Comparison of ENCODE assay signal across 12 mouse cellular contexts in genomic region chr3:28224437-28225356, GRCm38 (mm10). TPM values are rescaled to one million over a fixed set of nuclear protein-coding genes. Genes with fewer than 3 reads are reported as not detected.
DNase-seq lines count a peak whose midpoint lies in the region; ATAC-seq and TF ChIP-seq lines count a peak whose summit lies in the region.
"Had no signal": no experiment of that assay in that cellular context is flagged by ENCODE, and none has a peak within 500 bp of the region (broad histone marks: within the 10 kb centered on the region; RNA-seq: fewer than 3 reads in every experiment).

No protein-coding gene starts in this region.

- TF ChIP-seq CTCF in MEL (IDR thresholded peaks at IDR 0.05 in 2 of 3, conservative IDR thresholded peaks at IDR 0.05 in 1 of 3; ENCODE audit: control insufficient read depth in 1 of 3, insufficient read depth in 1 of 3, low read depth in 2 of 3, low read length in 3 of 3, poor library complexity in 1 of 3, severe bottlenecking in 1 of 3): no peak

- TF ChIP-seq POLR2A in MEL (IDR thresholded peaks at IDR 0.05; ENCODE audit: control insufficient read depth in 1 of 2, insufficient read depth in 1 of 2, low read depth in 1 of 2, low read length in 2 of 2, poor library complexity in 1 of 2): no peak

- H3K4me1 ChIP-seq in MEL (ENCODE audit: control insufficient read depth in 1 of 2, insufficient read depth in 2 of 2, low read length in 2 of 2): peaks cover 0 to 21% of the 10 kb centered on the region in 2 experiments; a peak in 2 of 4 replicates
- H3K4me1 ChIP-seq in forebrain, embryonic 16.5 days (replicated peaks; ENCODE audit: control insufficient read depth, insufficient read depth, low read length): peaks cover 14% of the 10 kb centered on the region
- peaks cover 17% of the 10 kb centered on the region for H3K4me1 ChIP-seq in midbrain, embryonic 12.5 days
- H3K4me1 ChIP-seq: limb, embryonic 10.5 days had no signal

- peaks cover 0 to 10% of the 10 kb centered on the region in 2 experiments; a peak in 2 of 4 replicates for H3K36me3 ChIP-seq in MEL (ENCODE audit: control insufficient read depth in 1 of 2, insufficient read depth in 2 of 2, low read length in 2 of 2)
- H3K36me3 ChIP-seq in forebrain, embryonic 16.5 days (ENCODE audit: control insufficient read depth, insufficient read depth): no peaks in the 10 kb centered on the region
- H3K36me3 ChIP-seq in midbrain, embryonic 12.5 days: no peaks in the 10 kb centered on the region
- H3K36me3 ChIP-seq: limb, embryonic 10.5 days had no signal

- DNase-seq in ES-CJ7 (ENCODE audit: low read depth, low spot score): peak; percentile 5
- DNase-seq in MEL (ENCODE audit: low read depth, low spot score): peak; percentile 22
- no peak for DNase-seq in lung, adult 18-20 months
- DNase-seq in lung, postnatal 4 days: no peak
- no peak for DNase-seq in heart, adult 9 months (ENCODE audit: low spot score in 2 of 2)
- DNase-seq: gastrocnemius, postnatal 14 days; lung, adult 2 months had no signal

- H3K4me2 ChIP-seq in forebrain, embryonic 16.5 days (ENCODE audit: low read length): peak overlapping the region; percentile 17
- H3K4me2 ChIP-seq in midbrain, embryonic 12.5 days (replicated peaks): no peak overlapping the region

- H3K79me2 ChIP-seq in MEL (ENCODE audit: control insufficient read depth, insufficient read depth, low read length, poor library complexity): no peaks in the 10 kb centered on the region

- TF ChIP-seq RAD21 in MEL (IDR thresholded peaks at IDR 0.05; ENCODE audit: low read depth, low read length): no peak

- no peak overlapping the region for H3K9ac ChIP-seq in MEL (ENCODE audit: control insufficient read depth, low read depth, low read length, poor library complexity, severe bottlenecking)
- H3K9ac ChIP-seq in forebrain, embryonic 16.5 days (replicated peaks; ENCODE audit: low read depth, low read length): no peak overlapping the region
- H3K9ac ChIP-seq in midbrain, embryonic 12.5 days (replicated peaks): no peak overlapping the region

- no peak for TF ChIP-seq EP300 in MEL (IDR thresholded peaks at IDR 0.05; ENCODE audit: low read depth in 1 of 2, low read length in 2 of 2)

- 22% methylated on average over 15 of the region's 15 CpGs for whole genome bisulfite sequencing in forebrain, embryonic 16.5 days
- WGBS in midbrain, embryonic 12.5 days: 47% methylated on average over 15 of the region's 15 CpGs

- peak; percentile 88 for ATAC-seq in forebrain, embryonic 16.5 days
- peak; percentile 75 for ATAC-seq in midbrain, embryonic 12.5 days (ENCODE audit: low FRiP score, low read depth)
- ATAC-seq: intestine, postnatal 0 days had no signal

- H3K9me3 ChIP-seq in MEL (replicated peaks; ENCODE audit: insufficient read depth, low read length): no peaks in the 10 kb centered on the region
- no peaks in the 10 kb centered on the region for H3K9me3 ChIP-seq in forebrain, embryonic 16.5 days (ENCODE audit: control insufficient read depth, low read length)
- no peaks in the 10 kb centered on the region for H3K9me3 ChIP-seq in midbrain, embryonic 12.5 days
- H3K9me3 ChIP-seq: limb, embryonic 10.5 days; megakaryocyte, embryonic 14.5 days had no signal

- no peaks in the 10 kb centered on the region for H3K27me3 ChIP-seq in MEL (ENCODE audit: control insufficient read depth in 1 of 2, insufficient read depth in 2 of 2, low read length in 2 of 2)
- H3K27me3 ChIP-seq in forebrain, embryonic 16.5 days (replicated peaks; ENCODE audit: control insufficient read depth, insufficient read depth, low read length): no peaks in the 10 kb centered on the region
- no peaks in the 10 kb centered on the region for H3K27me3 ChIP-seq in midbrain, embryonic 12.5 days

- H3K27ac ChIP-seq in MEL (ENCODE audit: control insufficient read depth, low read depth, low read length): no peak overlapping the region
- H3K27ac ChIP-seq in forebrain, embryonic 16.5 days (ENCODE audit: low read length): peak overlapping the region; percentile 66
- peak overlapping the region; percentile 69 for H3K27ac ChIP-seq in midbrain, embryonic 12.5 days (replicated peaks)
- H3K27ac ChIP-seq: limb, embryonic 10.5 days had no signal

- no peak overlapping the region for H3K4me3 ChIP-seq in MEL (ENCODE audit: control insufficient read depth in 1 of 2, insufficient read depth in 1 of 2, low read depth in 2 of 2, low read length in 2 of 2)
- H3K4me3 ChIP-seq in forebrain, embryonic 16.5 days (replicated peaks; ENCODE audit: low read length): no peak overlapping the region
- no peak overlapping the region for H3K4me3 ChIP-seq in midbrain, embryonic 12.5 days
- H3K4me3 ChIP-seq: limb, embryonic 10.5 days; megakaryocyte, embryonic 14.5 days had no signal

TF ChIP-seq in MEL, 35 proteins besides CTCF, POLR2A, EP300 and RAD21:
- TF ChIP-seq GATA1 (IDR thresholded peaks at IDR 0.05; ENCODE audit: low read depth, low read length): 0 out of 2 replicates have a peak, but pooled peaks have one; percentile 39
- no peak for TF ChIP-seq POLR2AphosphoS2 (IDR thresholded peaks at IDR 0.05; ENCODE audit: low read length)

RNA-seq across cellular contexts. Expression of gene Tnik, which starts 38.3 kb away (rescaled TPM):
- 13.6 and 14.5 TPM in 2 replicates for total RNA-seq in MEL (2012; rRNA removed)
- polyA plus RNA-seq in MEL (2012; ENCODE audit: insufficient read depth in 1 of 2, insufficient read length in 2 of 2, low read depth in 1 of 2, low replicate concordance in 2 of 2, missing spikeins in 1 of 2): 10 to 100 TPM in 1 of 2 experiments, 1 to 10 TPM in 1; 9.9 to 78.4 TPM
- polyA plus RNA-seq in forebrain, embryonic 16.5 days (2015; fragmentation: Nextera tagmentation; extraction: Ambion mirVana): 90.9 and 111 TPM in 2 replicates
- polyA plus RNA-seq in midbrain, embryonic 12.5 days (2016; fragmentation: Nextera tagmentation; extraction: Ambion mirVana): 38.5 and 41.7 TPM in 2 replicates

Comparison
In these comparisons a context has a peak if more than half of its experiments do, and no peak if none do; other contexts are left out.
1. DNase-seq: peak in ES-CJ7 (single experiment) and MEL (single experiment); none in lung, adult 18-20 months (0 of 2), lung, postnatal 4 days (0 of 2) and heart, adult 9 months (0 of 2).